Mouse (Mus musculus) frontal cortex, postnatal 14 days (tissue): ENCODE results near the gene Gm14434.
"Not testable (repeated sequence)": the region's sequence is repeated elsewhere in the genome, so short reads cannot be mapped to it uniquely, and the experiment has no call there.

Source experiments
- DNase-seq, 2 experiments: peaks; one replicate each; pipeline ENCODE4 v3.0.0; 2022; ENCODE audit warnings: low spot score in 2 of 2

Gene Gm14434

DNA sequence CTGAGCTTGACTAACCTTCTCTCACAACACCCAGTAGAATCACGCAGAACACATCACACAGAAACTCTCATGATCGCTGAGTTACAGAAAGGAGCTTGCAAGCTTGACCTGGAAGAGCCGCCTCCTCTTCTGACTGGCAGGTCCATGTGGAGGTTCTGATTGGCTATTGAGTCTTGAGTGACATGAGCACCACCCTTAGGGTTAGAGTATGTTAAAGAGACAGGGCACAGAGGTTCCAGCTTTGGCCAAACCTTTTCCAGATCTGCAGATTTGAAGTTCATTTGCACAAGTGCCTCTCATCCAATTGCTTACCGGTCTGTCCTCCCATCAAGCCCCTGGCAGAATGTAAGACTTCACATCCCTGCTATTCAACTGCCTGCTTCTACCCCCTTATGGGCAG, at the start of gene Gm14434:
TSS of gene Gm14434 (minus strand) at position 101 of the 400 bp plus-strand sequence.
- not testable (repeated sequence) for DNase-seq

DNA sequence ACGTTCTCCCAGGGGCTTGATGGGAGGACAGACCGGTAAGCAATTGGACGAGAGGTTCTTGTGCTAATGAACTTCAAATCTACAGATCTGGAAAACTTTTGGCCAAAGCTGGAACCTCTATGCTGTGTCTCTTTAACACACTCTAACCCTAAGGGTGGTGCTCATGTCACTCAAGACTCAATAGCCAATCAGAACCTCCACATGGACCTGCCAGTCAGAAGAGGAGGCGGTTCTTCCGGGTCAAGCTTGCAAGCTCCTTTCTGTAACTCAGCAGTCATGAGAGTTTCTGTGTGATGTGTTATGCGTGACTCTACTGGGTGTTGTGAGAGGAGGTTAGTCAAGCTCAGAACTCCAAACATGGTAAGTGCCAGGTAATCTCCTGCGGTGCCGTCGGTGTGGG, 34.2 kb upstream of the Gm14434 start, which contains the start of gene Zfp967:
TSS of gene Zfp967 (plus strand) at position 301 of the 400 bp plus-strand sequence.
- not testable (repeated sequence) for DNase-seq

DNA sequence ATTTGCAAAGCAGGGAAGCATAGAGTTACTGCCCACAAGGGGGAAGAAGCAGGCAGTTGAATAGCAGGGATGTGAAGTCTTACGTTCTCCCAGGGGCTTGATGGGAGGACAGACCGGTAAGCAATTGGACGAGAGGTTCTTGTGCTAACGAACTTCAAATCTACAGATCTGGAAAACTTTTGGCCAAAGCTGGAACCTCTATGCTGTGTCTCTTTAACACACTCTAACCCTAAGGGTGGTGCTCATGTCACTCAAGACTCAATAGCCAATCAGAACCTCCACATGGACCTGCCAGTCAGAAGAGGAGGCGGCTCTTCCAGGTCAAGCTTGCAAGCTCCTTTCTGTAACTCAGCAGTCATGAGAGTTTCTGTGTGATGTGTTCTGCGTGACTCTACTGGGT, 63.3 kb downstream of the Gm14434 start, which contains the start of gene Gm14435:
TSS of gene Gm14435 (plus strand) at position 301 of the 400 bp plus-strand sequence.
- DNase-seq = not testable (repeated sequence)
